Mouse (Mus musculus): ENCODE data around the gene Rhbdd3. TPM values are rescaled to one million over a fixed set of nuclear protein-coding genes. Genes with fewer than 3 reads are reported as not detected.
A peak's percentile ranks its signal among the peaks of the same experiment; 100 is the strongest.

Rhbdd3 gene
- polyA plus RNA-seq, 1 experiment from 2014 or later: 39.0 TPM

DNA sequence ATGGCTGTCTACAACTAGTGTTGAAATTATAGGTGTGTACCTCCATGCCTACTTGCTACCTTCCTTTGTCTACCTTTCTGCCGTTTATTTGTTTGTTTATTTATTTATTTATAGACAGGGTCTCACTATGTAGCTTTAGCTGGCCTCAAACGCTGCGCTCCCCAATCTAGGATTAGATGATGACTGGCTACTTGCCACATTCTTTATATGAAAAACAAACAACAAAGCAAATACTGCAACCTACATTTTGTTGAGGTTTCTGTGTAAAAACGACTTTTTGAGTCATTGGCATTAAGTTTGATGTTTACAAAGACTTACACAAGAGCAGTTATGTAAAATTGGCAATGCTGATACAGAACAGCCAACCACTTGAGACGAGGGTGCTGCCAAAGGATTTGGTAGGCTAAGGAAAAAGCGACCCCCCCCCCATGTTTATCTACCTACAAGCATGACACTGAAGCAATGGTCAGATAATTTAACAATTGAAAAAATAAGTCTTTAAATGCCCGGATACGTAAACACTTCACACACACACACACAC is 2.2 kb upstream of the Rhbdd3 start:
- ATAC-seq (ENCODE audit: low FRiP score, low TSS enrichment): no peak

GRCm38 (mm10) chr11:5098035-5098735 is 541 bp upstream of the Rhbdd3 start:
- Histone ChIP-seq H3K4me1 (ENCODE audit: insufficient read depth, low read length) (peaks cover 37% of the 10 kb centered on the region), H3K9me3 (ENCODE audit: low read length) (no peaks in the 10 kb centered on the region), H3K4me3 (ENCODE audit: low read length) (peak overlapping the region; percentile 100), H3K27ac (ENCODE audit: low read length) (peak overlapping the region; percentile 99), H3K36me3 (ENCODE audit: insufficient read depth, low read length) (no peaks in the 10 kb centered on the region), H3K4me2 (replicated peaks; ENCODE audit: low read depth, low read length) (peak overlapping the region; percentile 83), H3K27me3 (ENCODE audit: insufficient read depth, low read length) (no peaks in the 10 kb centered on the region), H3K9ac (replicated peaks; ENCODE audit: low read length) (peak overlapping the region; percentile 100)
- WGBS: under 1% methylated on average over 43 of the region's 44 CpGs
- 0 out of 2 replicates have a peak, but pooled peaks have one; percentile 4 for ATAC-seq (ENCODE audit: low FRiP score, low TSS enrichment)

More for the DNA sequence above, 2.2 kb upstream of the Rhbdd3 start:
- Histone ChIP-seq H3K9ac (replicated peaks; ENCODE audit: low read length) (no peak overlapping the region), H3K36me3 (ENCODE audit: insufficient read depth, low read length) (peaks cover 10% of the 10 kb centered on the region), H3K27ac (ENCODE audit: low read length) (no peak overlapping the region), H3K4me2 (replicated peaks; ENCODE audit: low read depth, low read length) (peak overlapping the region; percentile 83), H3K4me3 (ENCODE audit: low read length) (peak overlapping the region; percentile 100), H3K9me3 (ENCODE audit: low read length) (no peaks in the 10 kb centered on the region), H3K4me1 (ENCODE audit: insufficient read depth, low read length) (peaks cover 37% of the 10 kb centered on the region), H3K27me3 (ENCODE audit: insufficient read depth, low read length) (no peaks in the 10 kb centered on the region)
- 54% methylated on average over 8 of the region's 8 CpGs for WGBS

- peak overlapping the region; percentile 88 for H3K4me2 ChIP-seq (replicated peaks; ENCODE audit: low read depth, low read length)
- peaks cover 34% of the 10 kb centered on the region for H3K4me1 ChIP-seq (ENCODE audit: insufficient read depth, low read length)
- H3K9ac ChIP-seq (replicated peaks; ENCODE audit: low read length): peak overlapping the region; percentile 100
- peak overlapping the region; percentile 100 for H3K4me3 ChIP-seq (ENCODE audit: low read length)
- peak; percentile 76 for ATAC-seq (ENCODE audit: low FRiP score, low TSS enrichment)
- H3K9me3 ChIP-seq (ENCODE audit: low read length): no peaks in the 10 kb centered on the region
- no peaks in the 10 kb centered on the region for H3K27me3 ChIP-seq (ENCODE audit: insufficient read depth, low read length)
- H3K27ac ChIP-seq (ENCODE audit: low read length): peak overlapping the region; percentile 99
- 0 out of 2 replicates have a peak, but pooled peaks cover 8% of the 10 kb centered on the region for H3K36me3 ChIP-seq (ENCODE audit: insufficient read depth, low read length)
- 0% methylated on average over 31 of the region's 31 CpGs for WGBS
These were observed 954 bp downstream of the Rhbdd3 start for GRCm38 (mm10) chr11:5099576-5100183.

- 1% methylated on average over 7 of the region's 7 CpGs for WGBS
- Histone ChIP-seq H3K36me3 (ENCODE audit: insufficient read depth, low read length) (0 out of 2 replicates have a peak, but pooled peaks cover 12% of the 10 kb centered on the region), H3K9me3 (ENCODE audit: low read length) (no peaks in the 10 kb centered on the region), H3K27ac (ENCODE audit: low read length) (peak overlapping the region; percentile 99), H3K4me3 (ENCODE audit: low read length) (peak overlapping the region; percentile 100), H3K4me1 (ENCODE audit: insufficient read depth, low read length) (peaks cover 34% of the 10 kb centered on the region), H3K9ac (replicated peaks; ENCODE audit: low read length) (peak overlapping the region; percentile 100), H3K27me3 (ENCODE audit: insufficient read depth, low read length) (no peaks in the 10 kb centered on the region), H3K4me2 (replicated peaks; ENCODE audit: low read depth, low read length) (peak overlapping the region; percentile 88)
- no peak for ATAC-seq (ENCODE audit: low FRiP score, low TSS enrichment)
These were observed 1.6 kb downstream of the Rhbdd3 start for GRCm38 (mm10) chr11:5100283-5100682.

DNA sequence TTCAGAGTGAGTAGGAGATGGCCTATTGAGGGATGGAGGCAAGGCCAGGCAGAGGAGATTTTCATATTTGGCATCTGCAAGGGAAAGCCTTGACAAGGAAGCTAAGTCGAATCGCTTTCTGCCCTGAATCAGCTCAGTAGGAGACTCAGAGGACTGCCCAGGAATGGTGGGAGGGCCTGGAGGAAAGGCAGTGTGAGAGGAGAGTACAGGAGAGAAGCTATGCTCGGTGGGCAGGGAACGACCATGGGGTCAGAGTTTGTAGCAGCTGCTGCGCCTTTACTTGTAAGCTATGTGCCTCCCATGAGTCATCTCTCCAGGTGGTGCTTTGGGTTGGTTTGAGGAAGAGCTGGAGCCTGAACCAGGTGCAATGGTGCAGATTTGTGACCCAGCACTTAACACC is 2.1 kb downstream of the Rhbdd3 start:
- H3K4me3 ChIP-seq (ENCODE audit: low read length): peak overlapping the region; percentile 100
- 32% methylated on average over 5 of the region's 5 CpGs for WGBS

GRCm38 (mm10) chr11:5101641-5102040 is 2.9 kb downstream of the Rhbdd3 start:
- no peaks in the 10 kb centered on the region for H3K27me3 ChIP-seq (ENCODE audit: insufficient read depth, low read length)
- WGBS: 70% methylated on average over 6 of the region's 6 CpGs
- H3K4me1 ChIP-seq (ENCODE audit: insufficient read depth, low read length): peaks cover 26% of the 10 kb centered on the region
- no peak overlapping the region for H3K4me2 ChIP-seq (replicated peaks; ENCODE audit: low read depth, low read length)
- no peak overlapping the region for H3K9ac ChIP-seq (replicated peaks; ENCODE audit: low read length)
- H3K9me3 ChIP-seq (ENCODE audit: low read length): no peaks in the 10 kb centered on the region
- peaks cover 20% of the 10 kb centered on the region; the same call in 1 of the 2 replicates for H3K36me3 ChIP-seq (ENCODE audit: insufficient read depth, low read length)
- ATAC-seq (ENCODE audit: low FRiP score, low TSS enrichment): no peak
- peak overlapping the region; percentile 99; the same call in 1 of the 2 replicates for H3K27ac ChIP-seq (ENCODE audit: low read length)
- H3K4me3 ChIP-seq (ENCODE audit: low read length): no peak overlapping the region

More for the DNA sequence above, 2.1 kb downstream of the Rhbdd3 start:
- peak overlapping the region; percentile 99 for H3K27ac ChIP-seq (ENCODE audit: low read length)
- H3K4me2 ChIP-seq (replicated peaks; ENCODE audit: low read depth, low read length): peak overlapping the region; percentile 88
- H3K4me1 ChIP-seq (ENCODE audit: insufficient read depth, low read length): peaks cover 33% of the 10 kb centered on the region
- H3K9me3 ChIP-seq (ENCODE audit: low read length): no peaks in the 10 kb centered on the region
- H3K9ac ChIP-seq (replicated peaks; ENCODE audit: low read length): peak overlapping the region; percentile 100; the same call in 1 of the 2 replicates
- peaks cover 16% of the 10 kb centered on the region; the same call in 1 of the 2 replicates for H3K36me3 ChIP-seq (ENCODE audit: insufficient read depth, low read length)
- H3K27me3 ChIP-seq (ENCODE audit: insufficient read depth, low read length): no peaks in the 10 kb centered on the region
- ATAC-seq (ENCODE audit: low FRiP score, low TSS enrichment): no peak

DNA sequence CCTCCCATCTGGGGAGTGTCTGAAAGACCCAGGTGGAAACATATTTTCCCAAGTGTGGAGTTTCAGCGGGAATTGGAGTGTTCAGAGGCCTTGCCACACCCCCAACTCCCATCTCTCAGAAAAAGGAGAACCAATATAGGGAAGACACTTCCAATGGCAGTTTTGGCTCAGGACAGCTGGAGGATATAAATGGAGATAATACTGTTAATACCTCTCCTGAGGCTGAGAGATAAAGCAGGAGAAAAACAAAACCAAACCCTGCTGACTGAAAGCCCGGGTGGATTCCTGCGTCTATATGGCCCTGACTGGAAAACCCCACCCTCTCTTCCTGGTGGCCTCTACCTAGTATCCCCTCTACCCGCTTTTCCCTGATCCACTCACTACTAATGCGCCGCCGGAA is 3.7 kb downstream of the Rhbdd3 start:
- peaks cover 18% of the 10 kb centered on the region for H3K4me1 ChIP-seq (ENCODE audit: insufficient read depth, low read length)
- H3K36me3 ChIP-seq (ENCODE audit: insufficient read depth, low read length): peaks cover 20% of the 10 kb centered on the region; the same call in 1 of the 2 replicates
- ATAC-seq (ENCODE audit: low FRiP score, low TSS enrichment): no peak
- no peak overlapping the region for H3K27ac ChIP-seq (ENCODE audit: low read length)
- H3K4me2 ChIP-seq (replicated peaks; ENCODE audit: low read depth, low read length): no peak overlapping the region
- H3K27me3 ChIP-seq (ENCODE audit: insufficient read depth, low read length): no peaks in the 10 kb centered on the region
- no peaks in the 10 kb centered on the region for H3K9me3 ChIP-seq (ENCODE audit: low read length)
- WGBS: 85% methylated on average over 7 of the region's 7 CpGs
- no peak overlapping the region for H3K4me3 ChIP-seq (ENCODE audit: low read length)
- H3K9ac ChIP-seq (replicated peaks; ENCODE audit: low read length): no peak overlapping the region

DNA sequence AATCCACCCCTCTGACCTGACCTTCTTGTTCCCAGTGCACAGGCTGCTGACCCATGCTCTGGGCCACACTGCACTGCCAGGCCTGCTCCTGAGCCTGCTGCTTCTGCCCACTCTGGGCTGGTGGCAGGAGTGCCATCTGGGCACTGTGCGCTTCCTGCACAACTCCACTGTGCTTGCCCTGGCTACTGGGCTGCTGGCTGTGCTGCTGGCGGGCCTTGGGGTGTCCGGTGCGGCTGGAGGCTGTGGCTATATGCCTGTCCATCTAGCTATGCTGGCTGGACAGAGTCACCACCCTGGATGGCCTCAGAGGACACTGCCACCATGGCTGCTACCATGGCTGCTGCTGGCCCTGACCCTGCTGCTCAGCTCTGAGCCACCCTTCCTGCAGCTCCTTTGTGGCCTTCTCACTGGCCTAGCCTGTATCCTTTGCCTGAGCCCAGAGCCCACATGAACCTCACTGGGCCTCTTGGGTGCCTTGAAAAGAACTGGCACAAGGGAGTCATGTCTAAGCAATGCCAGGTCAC is 5.3 kb downstream of the Rhbdd3 start:
- Histone ChIP-seq H3K36me3 (ENCODE audit: insufficient read depth, low read length) (peaks cover 20% of the 10 kb centered on the region; the same call in 1 of the 2 replicates), H3K4me3 (ENCODE audit: low read length) (no peak overlapping the region), H3K27ac (ENCODE audit: low read length) (no peak overlapping the region), H3K9ac (replicated peaks; ENCODE audit: low read length) (0 out of 2 replicates have a peak overlapping the region, but pooled peaks have one; percentile 6), H3K27me3 (ENCODE audit: insufficient read depth, low read length) (no peaks in the 10 kb centered on the region), H3K4me2 (replicated peaks; ENCODE audit: low read depth, low read length) (no peak overlapping the region), H3K9me3 (ENCODE audit: low read length) (no peaks in the 10 kb centered on the region), H3K4me1 (ENCODE audit: insufficient read depth, low read length) (peaks cover 17% of the 10 kb centered on the region)
- 93% methylated on average over 4 of the region's 4 CpGs for WGBS
- no peak for ATAC-seq (ENCODE audit: low FRiP score, low TSS enrichment)

DNA sequence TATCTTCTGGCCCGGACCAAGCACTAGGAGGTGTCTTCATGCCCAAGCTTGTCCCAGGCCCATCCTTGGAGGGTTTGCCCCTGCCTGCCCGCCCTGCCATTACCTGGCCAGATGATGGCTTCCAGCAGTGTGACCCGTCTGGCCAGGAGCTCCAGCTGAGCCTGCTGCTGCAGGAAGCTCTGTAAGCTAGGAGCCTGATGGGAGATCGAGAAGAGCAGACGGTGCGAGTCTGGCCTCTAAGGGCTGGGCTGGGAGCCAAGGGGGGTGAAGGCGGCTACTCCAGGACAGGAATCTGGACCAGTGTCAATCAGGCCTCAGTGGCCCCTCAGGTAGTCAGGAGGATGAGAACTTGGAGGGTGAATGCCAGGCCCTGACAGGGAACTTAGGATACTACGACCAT is 10.7 kb downstream of the Rhbdd3 start:
- H3K4me2 ChIP-seq (replicated peaks; ENCODE audit: low read depth, low read length): no peak overlapping the region
- peaks cover 12% of the 10 kb centered on the region; the same call in 1 of the 2 replicates for H3K36me3 ChIP-seq (ENCODE audit: insufficient read depth, low read length)
- no peak overlapping the region for H3K4me3 ChIP-seq (ENCODE audit: low read length)
- no peak overlapping the region for H3K9ac ChIP-seq (replicated peaks; ENCODE audit: low read length)
- H3K9me3 ChIP-seq (ENCODE audit: low read length): no peaks in the 10 kb centered on the region
- H3K27me3 ChIP-seq (ENCODE audit: insufficient read depth, low read length): no peaks in the 10 kb centered on the region
- whole genome bisulfite sequencing: 79% methylated on average over 8 of the region's 8 CpGs
- no peak overlapping the region for H3K27ac ChIP-seq (ENCODE audit: low read length)
- ATAC-seq (ENCODE audit: low FRiP score, low TSS enrichment): no peak
- no peaks in the 10 kb centered on the region for H3K4me1 ChIP-seq (ENCODE audit: insufficient read depth, low read length)

Data from kidney, embryonic 16.5 days (tissue).